Mouse (Mus musculus): ENCODE data around the gene Traip.

- TF ChIP-seq EP300 (IDR thresholded peaks at IDR 0.05; ENCODE audit: low read depth), result no peak
- no peak for TF ChIP-seq CTCF (IDR thresholded peaks at IDR 0.05; ENCODE audit: low read depth)
Measured at GRCm38 (mm10) chr9:107919441-107919840, 30.5 kb upstream of the Traip start.
